Mouse (Mus musculus) kidney, embryonic 15.5 days (tissue): ENCODE measurements around the gene Senp6. TPM values are rescaled to one million over a fixed set of nuclear protein-coding genes. Genes with fewer than 3 reads are reported as not detected.

Experiments
- ATAC-seq: fragments of 200-750 bp; cut with Nextera tagmentation; replicated peaks from 2 replicates; pipeline ENCODE4 v1.8.0; 2017; ENCODE audit warnings: moderate TSS enrichment; ENCODE audit not compliant: low FRiP score
- H3K27ac ChIP-seq: fragments of 300-500 bp; sonication (generic); 2 replicates; pipeline ENCODE4 v1.5.1; 2015; ENCODE audit warnings: mild to moderate bottlenecking, inconsistent platforms
- H3K27me3 ChIP-seq: fragments of 300-500 bp; sonication (generic); 2 replicates; pipeline ENCODE4 v1.6.1; 2015; ENCODE audit warnings: inconsistent platforms
- H3K36me3 ChIP-seq: fragments of 300-500 bp; sonication (generic); 2 replicates; pipeline ENCODE4 v1.6.1; 2015; ENCODE audit warnings: inconsistent platforms
- H3K4me1 ChIP-seq: fragments of 300-500 bp; sonication (generic); 2 replicates; pipeline ENCODE4 v1.6.1; 2015; ENCODE audit warnings: inconsistent platforms
- H3K4me2 ChIP-seq: fragments of 300-500 bp; sonication (generic); 2 replicates; pipeline ENCODE4 v1.6.1; 2015; ENCODE audit warnings: moderate library complexity, mild to moderate bottlenecking, inconsistent platforms
- H3K4me3 ChIP-seq: fragments of 300-500 bp; sonication (generic); replicated peaks from 2 replicates; pipeline ENCODE4 v1.5.1; 2015; ENCODE audit warnings: mild to moderate bottlenecking, inconsistent platforms
- H3K9ac ChIP-seq: fragments of 300-500 bp; sonication (generic); 2 replicates; pipeline ENCODE4 v1.6.1; 2015; ENCODE audit warnings: mild to moderate bottlenecking, inconsistent platforms
- H3K9me3 ChIP-seq: fragments of 300-500 bp; sonication (generic); replicated peaks from 2 replicates; pipeline ENCODE4 v1.6.1; 2016; ENCODE audit warnings: inconsistent platforms
- WGBS: fragments of 180-500 bp; shearing (Covaris S2); methylation state at CpG from one replicate; pipeline ENCODE4 v1.1.7; 2015; ENCODE audit warnings: mixed read lengths; 5-methylcytosine and 5-hydroxymethylcytosine counted together
- polyA plus RNA-seq: library from polyadenylated mRNA; unstranded; fragments of >200 nt; fragmentation: Nextera tagmentation; extraction: Ambion mirVana; gene quantifications from 2 replicates; pipeline ENCODE4 v1.2.1, GENCODE M21; 2015

Gene Senp6
- polyA plus RNA-seq, 1 experiment from 2014 or later: 50.2 TPM

GRCm38 (mm10) chr9:80178670-80179069 lies 112.0 kb downstream of the Senp6 start:
- H3K4me1 ChIP-seq: peaks cover 10% of the 10 kb centered on the region
- H3K9me3 ChIP-seq: no peaks in the 10 kb centered on the region
- no peak overlapping the region for H3K27ac ChIP-seq
- no peaks in the 10 kb centered on the region for H3K27me3 ChIP-seq
- ATAC-seq: no peak
- H3K9ac ChIP-seq: no peak overlapping the region
- 0 out of 2 replicates have a peak, but pooled peaks cover 2% of the 10 kb centered on the region for H3K36me3 ChIP-seq
- H3K4me3 ChIP-seq: no peak overlapping the region
- H3K4me2 ChIP-seq: no peak overlapping the region
- WGBS: 88% methylated on average over 2 of the region's 2 CpGs

GRCm38 (mm10) chr9:80179688-80180087 lies 113.0 kb downstream of the Senp6 start:
- H3K4me3 ChIP-seq: no peak overlapping the region
- no peak overlapping the region for H3K27ac ChIP-seq
- H3K9me3 ChIP-seq: no peaks in the 10 kb centered on the region
- no peaks in the 10 kb centered on the region for H3K27me3 ChIP-seq
- 0 out of 2 replicates have a peak, but pooled peaks cover 2% of the 10 kb centered on the region for H3K36me3 ChIP-seq
- WGBS: 78% methylated on average over 4 of the region's 4 CpGs
- no peak overlapping the region for H3K9ac ChIP-seq
- peaks cover 8% of the 10 kb centered on the region for H3K4me1 ChIP-seq
- ATAC-seq: no peak
- H3K4me2 ChIP-seq: no peak overlapping the region

GRCm38 (mm10) chr9:80180771-80181170 lies 114.1 kb downstream of the Senp6 start:
- no peak for ATAC-seq
- Histone ChIP-seq H3K4me3 (no peak overlapping the region), H3K4me1 (peaks cover 8% of the 10 kb centered on the region), H3K27me3 (no peaks in the 10 kb centered on the region), H3K9ac (no peak overlapping the region), H3K36me3 (0 out of 2 replicates have a peak, but pooled peaks cover 2% of the 10 kb centered on the region), H3K9me3 (no peaks in the 10 kb centered on the region), H3K4me2 (no peak overlapping the region), H3K27ac (no peak overlapping the region)
- 82% methylated on average over 5 of the region's 5 CpGs for WGBS

GRCm38 (mm10) chr9:80181692-80182091 lies 115.0 kb downstream of the Senp6 start:
- Histone ChIP-seq H3K27me3 (no peaks in the 10 kb centered on the region), H3K9ac (no peak overlapping the region), H3K9me3 (no peaks in the 10 kb centered on the region), H3K36me3 (0 out of 2 replicates have a peak, but pooled peaks cover 2% of the 10 kb centered on the region), H3K4me3 (no peak overlapping the region), H3K4me1 (peaks cover 7% of the 10 kb centered on the region), H3K4me2 (no peak overlapping the region), H3K27ac (no peak overlapping the region)
- ATAC-seq: no peak
- 71% methylated on average over 1 of the region's 1 CpGs for WGBS

GRCm38 (mm10) chr9:80184138-80184537 lies 117.4 kb downstream of the Senp6 start:
- Histone ChIP-seq H3K36me3 (0 out of 2 replicates have a peak, but pooled peaks cover 2% of the 10 kb centered on the region), H3K9ac (no peak overlapping the region), H3K27me3 (no peaks in the 10 kb centered on the region), H3K4me1 (peaks cover 5% of the 10 kb centered on the region; the same call in 1 of the 2 replicates), H3K9me3 (no peaks in the 10 kb centered on the region), H3K4me3 (no peak overlapping the region), H3K4me2 (no peak overlapping the region), H3K27ac (no peak overlapping the region)
- 76% methylated on average over 5 of the region's 5 CpGs for WGBS
- no peak for ATAC-seq

- no peak overlapping the region for H3K4me3 ChIP-seq
- H3K4me1 ChIP-seq: peaks cover 5% of the 10 kb centered on the region; the same call in 1 of the 2 replicates
- no peak for ATAC-seq
- 62% methylated on average over 3 of the region's 3 CpGs for WGBS
- H3K36me3 ChIP-seq: 0 out of 2 replicates have a peak, but pooled peaks cover 2% of the 10 kb centered on the region
- no peaks in the 10 kb centered on the region for H3K27me3 ChIP-seq
- no peak overlapping the region for H3K27ac ChIP-seq
- H3K4me2 ChIP-seq: no peak overlapping the region
- H3K9me3 ChIP-seq: no peaks in the 10 kb centered on the region
- no peak overlapping the region for H3K9ac ChIP-seq
Measured at GRCm38 (mm10) chr9:80185737-80186136, 119.0 kb downstream of the Senp6 start.

- ATAC-seq: no peak
- H3K27ac ChIP-seq: no peak overlapping the region
- H3K4me2 ChIP-seq: no peak overlapping the region
- no peaks in the 10 kb centered on the region for H3K9me3 ChIP-seq
- H3K4me3 ChIP-seq: no peak overlapping the region
- no peaks in the 10 kb centered on the region for H3K36me3 ChIP-seq
- no peak overlapping the region for H3K9ac ChIP-seq
- WGBS: 93% methylated on average over 8 of the region's 8 CpGs
- H3K4me1 ChIP-seq: peaks cover 8% of the 10 kb centered on the region; the same call in 1 of the 2 replicates
- no peaks in the 10 kb centered on the region for H3K27me3 ChIP-seq
Measured at GRCm38 (mm10) chr9:80186693-80187092, 120.0 kb downstream of the Senp6 start.

- Histone ChIP-seq H3K4me2 (no peak overlapping the region), H3K36me3 (no peaks in the 10 kb centered on the region), H3K9me3 (no peaks in the 10 kb centered on the region), H3K27ac (0 out of 2 replicates have a peak overlapping the region, but pooled peaks have one; percentile 18), H3K9ac (no peak overlapping the region), H3K4me3 (no peak overlapping the region), H3K27me3 (no peaks in the 10 kb centered on the region), H3K4me1 (peaks cover 12% of the 10 kb centered on the region; the same call in 1 of the 2 replicates)
- ATAC-seq: no peak
- WGBS: 56% methylated on average over 5 of the region's 5 CpGs
Measured at GRCm38 (mm10) chr9:80188324-80188893, 121.7 kb downstream of the Senp6 start.

GRCm38 (mm10) chr9:80191240-80191639 lies 124.5 kb downstream of the Senp6 start:
- Histone ChIP-seq H3K27me3 (no peaks in the 10 kb centered on the region), H3K4me3 (no peak overlapping the region), H3K4me2 (no peak overlapping the region), H3K9ac (no peak overlapping the region), H3K4me1 (peaks cover 14% of the 10 kb centered on the region; the same call in 1 of the 2 replicates), H3K27ac (no peak overlapping the region), H3K36me3 (no peaks in the 10 kb centered on the region), H3K9me3 (no peaks in the 10 kb centered on the region)
- ATAC-seq: no peak
- WGBS: 72% methylated on average over 6 of the region's 6 CpGs

GRCm38 (mm10) chr9:80192324-80192723 lies 125.6 kb downstream of the Senp6 start:
- H3K4me2 ChIP-seq: no peak overlapping the region
- WGBS: 77% methylated on average over 10 of the region's 10 CpGs
- no peaks in the 10 kb centered on the region for H3K9me3 ChIP-seq
- H3K36me3 ChIP-seq: no peaks in the 10 kb centered on the region
- ATAC-seq: no peak
- H3K4me3 ChIP-seq: no peak overlapping the region
- peaks cover 19% of the 10 kb centered on the region; the same call in 1 of the 2 replicates for H3K4me1 ChIP-seq
- no peak overlapping the region for H3K9ac ChIP-seq
- no peak overlapping the region for H3K27ac ChIP-seq
- H3K27me3 ChIP-seq: no peaks in the 10 kb centered on the region

- Histone ChIP-seq H3K27me3 (no peaks in the 10 kb centered on the region), H3K4me2 (no peak overlapping the region), H3K9ac (no peak overlapping the region), H3K9me3 (no peaks in the 10 kb centered on the region), H3K36me3 (no peaks in the 10 kb centered on the region), H3K4me1 (peaks cover 14% of the 10 kb centered on the region; the same call in 1 of the 2 replicates), H3K27ac (no peak overlapping the region), H3K4me3 (no peak overlapping the region)
- ATAC-seq: no peak
- 74% methylated on average over 6 of the region's 6 CpGs for WGBS
Measured at GRCm38 (mm10) chr9:80194446-80194845, 127.7 kb downstream of the Senp6 start.
